Comparison of ENCODE assay signal across 9 mouse cellular contexts in genomic region chr2:153528571-153529364, GRCm38 (mm10). TPM values are rescaled to one million over a fixed set of nuclear protein-coding genes. Genes with fewer than 3 reads are reported as not detected.
DNase-seq lines count a peak whose midpoint lies in the region; ATAC-seq and TF ChIP-seq lines count a peak whose summit lies in the region.
"Had no signal": no experiment of that assay in that cellular context is flagged by ENCODE, and none has a peak within 500 bp of the region (broad histone marks: within the 10 kb centered on the region; RNA-seq: fewer than 3 reads in every experiment).

No protein-coding gene starts in this region.

- H3K9me3 ChIP-seq in kidney, embryonic 14.5 days (ENCODE audit: control insufficient read depth, low read length): no peaks in the 10 kb centered on the region
- no peaks in the 10 kb centered on the region for H3K9me3 ChIP-seq in G1E (replicated peaks)
- H3K9me3 ChIP-seq in heart, postnatal 0 days (replicated peaks; ENCODE audit: control insufficient read depth, low read length): no peaks in the 10 kb centered on the region
- no peaks in the 10 kb centered on the region for H3K9me3 ChIP-seq in limb, embryonic 13.5 days
- no peaks in the 10 kb centered on the region for H3K9me3 ChIP-seq in midbrain, postnatal 0 days (ENCODE audit: low read length)

- no peak for DNase-seq in kidney, adult 18-20 months
- DNase-seq in G1E (ENCODE audit: low spot score): peak; percentile 79
- peak; percentile 32 for DNase-seq in heart, postnatal 0 days (ENCODE audit: low spot score)
- no peak for DNase-seq in midbrain, postnatal 0 days (ENCODE audit: low spot score)

- peak overlapping the region; percentile 99 for H3K4me2 ChIP-seq in kidney, embryonic 14.5 days (replicated peaks; ENCODE audit: low read depth, low read length)
- peak overlapping the region; percentile 75 for H3K4me2 ChIP-seq in heart, postnatal 0 days (ENCODE audit: low read depth, low read length)
- peak overlapping the region; percentile 99 for H3K4me2 ChIP-seq in limb, embryonic 13.5 days (replicated peaks)
- peak overlapping the region; percentile 95 for H3K4me2 ChIP-seq in midbrain, postnatal 0 days (ENCODE audit: low read depth, low read length, poor library complexity, severe bottlenecking)

- no peak for TF ChIP-seq CTCF in G1E (IDR thresholded peaks at IDR 0.05; ENCODE audit: low read depth, low read length)
- TF ChIP-seq CTCF in cortical plate, adult 2 months (IDR thresholded peaks at IDR 0.05; ENCODE audit: extremely low read depth, insufficient read depth, low read length): no peak
- no peak for TF ChIP-seq CTCF in heart, postnatal 0 days (IDR thresholded peaks at IDR 0.05; ENCODE audit: low read depth)
- TF ChIP-seq CTCF in midbrain, postnatal 0 days (IDR thresholded peaks at IDR 0.05): no peak

- peak; percentile 28 for ATAC-seq in kidney, embryonic 14.5 days (ENCODE audit: low FRiP score, low TSS enrichment)
- no peak for ATAC-seq in G1E (ENCODE audit: extremely low read depth, insufficient number of reproducible peaks, low FRiP score, poor library complexity, severe bottlenecking)
- ATAC-seq in heart, postnatal 0 days (ENCODE audit: insufficient read depth, low read depth): peak; percentile 47
- peak; percentile 57 for ATAC-seq in limb, embryonic 13.5 days (ENCODE audit: low FRiP score, low read depth)
- peak; percentile 41 for ATAC-seq in midbrain, postnatal 0 days (ENCODE audit: low FRiP score)
- no peak for ATAC-seq in megakaryocyte-erythroid progenitor cell, adult 5-6 weeks (replicated peaks; ENCODE audit: low FRiP score, low TSS enrichment, poor library complexity, severe bottlenecking)

- H3K4me3 ChIP-seq in kidney, embryonic 14.5 days (ENCODE audit: low read length): peak overlapping the region; percentile 65
- H3K4me3 ChIP-seq in G1E (ENCODE audit: low read depth, low read length): peak overlapping the region; percentile 75
- H3K4me3 ChIP-seq in cortical plate, adult 2 months (ENCODE audit: insufficient read depth, low read length): peak overlapping the region; percentile 97
- H3K4me3 ChIP-seq in heart, postnatal 0 days (ENCODE audit: low read depth, low read length): peak overlapping the region; percentile 57
- peak overlapping the region; percentile 68 for H3K4me3 ChIP-seq in limb, embryonic 13.5 days
- peak overlapping the region; percentile 95 for H3K4me3 ChIP-seq in midbrain, postnatal 0 days (ENCODE audit: low read depth, low read length)

- H3K36me3 ChIP-seq in kidney, embryonic 14.5 days (ENCODE audit: control insufficient read depth, insufficient read depth, low read length): no peaks in the 10 kb centered on the region
- H3K36me3 ChIP-seq in G1E (replicated peaks): peaks cover under 1% of the 10 kb centered on the region
- no peaks in the 10 kb centered on the region for H3K36me3 ChIP-seq in heart, postnatal 0 days (replicated peaks; ENCODE audit: control insufficient read depth, insufficient read depth, low read length)
- no peaks in the 10 kb centered on the region for H3K36me3 ChIP-seq in limb, embryonic 13.5 days
- no peaks in the 10 kb centered on the region for H3K36me3 ChIP-seq in midbrain, postnatal 0 days (ENCODE audit: insufficient read depth, low read length)

- peak overlapping the region; percentile 75 for H3K9ac ChIP-seq in kidney, embryonic 14.5 days (ENCODE audit: low read depth, low read length)
- H3K9ac ChIP-seq in heart, postnatal 0 days (replicated peaks; ENCODE audit: low read depth, low read length): peak overlapping the region; percentile 50
- H3K9ac ChIP-seq in limb, embryonic 13.5 days: peak overlapping the region; percentile 67
- peak overlapping the region; percentile 98 for H3K9ac ChIP-seq in midbrain, postnatal 0 days (replicated peaks; ENCODE audit: low read length, poor library complexity, severe bottlenecking)

- TF ChIP-seq POLR2A in cortical plate, adult 2 months (IDR thresholded peaks at IDR 0.05; ENCODE audit: extremely low read depth, insufficient read depth, low read length): no peak

- peak overlapping the region; percentile 71 for H3K27ac ChIP-seq in kidney, embryonic 14.5 days (ENCODE audit: low read depth, low read length)
- H3K27ac ChIP-seq in cortical plate, adult 2 months (ENCODE audit: insufficient read depth, low read length): peak overlapping the region; percentile 84; the same call in 1 of the 2 replicates
- peak overlapping the region; percentile 49 for H3K27ac ChIP-seq in heart, postnatal 0 days (ENCODE audit: low read depth)
- H3K27ac ChIP-seq in limb, embryonic 13.5 days: no peak overlapping the region
- H3K27ac ChIP-seq in midbrain, postnatal 0 days (ENCODE audit: low read depth, low read length): peak overlapping the region; percentile 79

- 0% methylated on average over 26 of the region's 70 CpGs for WGBS in kidney, embryonic 14.5 days
- WGBS in heart, postnatal 0 days: 1% methylated on average over 32 of the region's 70 CpGs
- WGBS in limb, embryonic 13.5 days: under 1% methylated on average over 15 of the region's 70 CpGs
- 2% methylated on average over 12 of the region's 70 CpGs for WGBS in midbrain, postnatal 0 days

- H3K4me1 ChIP-seq in kidney, embryonic 14.5 days (ENCODE audit: control insufficient read depth, insufficient read depth, low read length): peaks cover 21% of the 10 kb centered on the region
- H3K4me1 ChIP-seq in G1E (ENCODE audit: insufficient read depth, low read depth, low read length): peaks cover 70% of the 10 kb centered on the region
- H3K4me1 ChIP-seq in cortical plate, adult 2 months (ENCODE audit: control insufficient read depth, insufficient read depth, low read length): peaks cover 4% of the 10 kb centered on the region
- peaks cover 14% of the 10 kb centered on the region; the same call in 1 of the 2 replicates for H3K4me1 ChIP-seq in heart, postnatal 0 days (ENCODE audit: control insufficient read depth, insufficient read depth)
- peaks cover 28% of the 10 kb centered on the region for H3K4me1 ChIP-seq in limb, embryonic 13.5 days
- no peaks in the 10 kb centered on the region for H3K4me1 ChIP-seq in midbrain, postnatal 0 days (ENCODE audit: insufficient read depth, low read length)

- H3K27me3 ChIP-seq in kidney, embryonic 14.5 days (ENCODE audit: control insufficient read depth, insufficient read depth, low read length): peaks cover 21% of the 10 kb centered on the region
- peaks cover 65% of the 10 kb centered on the region for H3K27me3 ChIP-seq in G1E (ENCODE audit: insufficient read depth, low read length)
- 0 out of 2 replicates have a peak, but pooled peaks cover 8% of the 10 kb centered on the region for H3K27me3 ChIP-seq in heart, postnatal 0 days (ENCODE audit: control insufficient read depth, insufficient read depth, low read length)
- peaks cover 84% of the 10 kb centered on the region for H3K27me3 ChIP-seq in limb, embryonic 13.5 days
- H3K27me3 ChIP-seq in midbrain, postnatal 0 days (ENCODE audit: insufficient read depth, low read length): no peaks in the 10 kb centered on the region

- no peak for TF ChIP-seq EP300 in heart, postnatal 0 days (IDR thresholded peaks at IDR 0.05; ENCODE audit: low read depth)

RNA-seq across cellular contexts. Expression of gene Nol4l, which starts 1.0 kb away (rescaled TPM):
- 10.5 and 17.1 TPM in 2 replicates for polyA plus RNA-seq in kidney, embryonic 14.5 days (2014; fragmentation: Nextera tagmentation; extraction: Ambion mirVana)
- total RNA-seq in G1E (2014; fragmentation: Nextera tagmentation) (39.2 and 45.3 TPM in 2 replicates), G1E (2017) (13.5 and 13.9 TPM in 2 replicates)
- polyA plus RNA-seq in G1E (2012): 19.8 and 23.4 TPM in 2 replicates
- polyA plus RNA-seq in cortical plate, adult 2 months (2012; rRNA removed): 33.6 and 33.9 TPM in 2 replicates
- total RNA-seq in heart, postnatal 0 days (2014; rRNA removed; ENCODE audit: low replicate concordance): 10.2 and 13.1 TPM in 2 replicates
- polyA plus RNA-seq in heart, postnatal 0 days (2015; fragmentation: Nextera tagmentation; extraction: Ambion mirVana): 4.3 TPM in 2 replicates
- 11.8 and 13.2 TPM in 2 replicates for polyA plus RNA-seq in limb, embryonic 13.5 days (2015; fragmentation: Nextera tagmentation; extraction: Ambion mirVana)
- total RNA-seq in midbrain, postnatal 0 days (2014; rRNA removed): 73.1 and 97.7 TPM in 2 replicates
- 24.4 and 26.4 TPM in 2 replicates for polyA plus RNA-seq in midbrain, postnatal 0 days (2015; fragmentation: Nextera tagmentation; extraction: Ambion mirVana)
- total RNA-seq in megakaryocyte-erythroid progenitor cell, adult 5-6 weeks (2014; fragmentation: Nextera tagmentation): 10.4 and 13.8 TPM in 2 replicates
- total RNA-seq in megakaryocyte-erythroid progenitor cell, adult 5-6 weeks (2017): 4.2 and 13.3 TPM in 2 replicates

RNA-seq across cellular contexts. Expression of gene 4930404H24Rik, which starts 36.2 kb away (rescaled TPM):
- polyA plus RNA-seq in kidney, embryonic 14.5 days (2014; fragmentation: Nextera tagmentation; extraction: Ambion mirVana): not detected in 2 replicates
- total RNA-seq in G1E (2014; fragmentation: Nextera tagmentation) (not detected in 2 replicates), G1E (2017) (not detected in 2 replicates)
- polyA plus RNA-seq in G1E (2012): not detected in 2 replicates
- polyA plus RNA-seq in cortical plate, adult 2 months (2012; rRNA removed): not detected in 2 replicates
- total RNA-seq in heart, postnatal 0 days (2014; rRNA removed; ENCODE audit: low replicate concordance): not detected in 2 replicates
- polyA plus RNA-seq in heart, postnatal 0 days (2015; fragmentation: Nextera tagmentation; extraction: Ambion mirVana): 0.45 TPM in 1 of 2 replicates, not detected in the other
- polyA plus RNA-seq in limb, embryonic 13.5 days (2015; fragmentation: Nextera tagmentation; extraction: Ambion mirVana): not detected in 2 replicates
- not detected in 2 replicates for total RNA-seq in midbrain, postnatal 0 days (2014; rRNA removed)
- polyA plus RNA-seq in midbrain, postnatal 0 days (2015; fragmentation: Nextera tagmentation; extraction: Ambion mirVana): not detected in 2 replicates
- not detected in 2 replicates for total RNA-seq in megakaryocyte-erythroid progenitor cell, adult 5-6 weeks (2014; fragmentation: Nextera tagmentation)
- not detected in 2 replicates for total RNA-seq in megakaryocyte-erythroid progenitor cell, adult 5-6 weeks (2017)
- total RNA-seq: layer of hippocampus, adult 18-20 months had no signal

Comparison
In these comparisons a context has a peak if more than half of its experiments do, and no peak if none do; other contexts are left out.
1. ATAC-seq: peak in kidney, embryonic 14.5 days (single experiment), heart, postnatal 0 days (single experiment), limb, embryonic 13.5 days (single experiment) and midbrain, postnatal 0 days (single experiment); none in G1E (single experiment) and megakaryocyte-erythroid progenitor cell, adult 5-6 weeks (single experiment).
2. DNase-seq: peak in G1E (single experiment) and heart, postnatal 0 days (single experiment); none in kidney, adult 18-20 months (single experiment) and midbrain, postnatal 0 days (single experiment).
3. Peak in every context shown above with its lines, with median percentiles within 50 percentile points of each other: H3K4me2 ChIP-seq, H3K4me3 ChIP-seq and H3K9ac ChIP-seq.